Mouse (Mus musculus) thymus, adult 2 months (tissue): Measurements from ENCODE around the gene Radil. TPM values are rescaled to one million over a fixed set of nuclear protein-coding genes. Genes with fewer than 3 reads are reported as not detected.

Experiments used
- DNase-seq: peaks from one replicate; pipeline ENCODE4 v3.0.0; 2021
- H3K27ac ChIP-seq: fragments of 200-500 bp; 2 replicates; pipeline ENCODE4 v1.5.1; 2012; ENCODE audit warnings: low read length, control low read depth; ENCODE audit not compliant: control insufficient read depth, insufficient read depth
- H3K27me3 ChIP-seq: fragments of 200-500 bp; 2 replicates; pipeline ENCODE4 v1.6.1; 2012; ENCODE audit warnings: mild to moderate bottlenecking, low read length, moderate library complexity, mixed read lengths; ENCODE audit not compliant: control insufficient read depth, insufficient read depth
- H3K36me3 ChIP-seq: fragments of 200-500 bp; 2 replicates; pipeline ENCODE4 v1.6.1; 2012; ENCODE audit warnings: mild to moderate bottlenecking, low read length, moderate library complexity; ENCODE audit not compliant: control insufficient read depth, insufficient read depth
- H3K4me1 ChIP-seq: fragments of 200-500 bp; replicated peaks from 2 replicates; pipeline ENCODE4 v1.6.1; 2012; ENCODE audit warnings: low read length; ENCODE audit not compliant: control insufficient read depth, insufficient read depth
- H3K4me3 ChIP-seq: fragments of 200-500 bp; 2 replicates; pipeline ENCODE4 v1.5.1; 2012; ENCODE audit warnings: mild to moderate bottlenecking, low read length, control low read depth, moderate library complexity; ENCODE audit not compliant: control insufficient read depth, insufficient read depth
- CTCF ChIP-seq: fragments of 200-500 bp; IDR thresholded peaks from 2 replicates; pipeline ENCODE4 v1.5.1; 2012; ENCODE audit warnings: mild to moderate bottlenecking, control low read depth, low read length, moderate library complexity, borderline replicate concordance; ENCODE audit not compliant: control insufficient read depth, poor library complexity, insufficient read depth; ENCODE audit errors: extremely low read depth
- POLR2A ChIP-seq: fragments of 200-500 bp; IDR thresholded peaks from 2 replicates; pipeline ENCODE4 v1.6.1; 2012; ENCODE audit warnings: mild to moderate bottlenecking, low read length, control low read depth, moderate library complexity; ENCODE audit not compliant: control insufficient read depth, poor library complexity, insufficient read depth; ENCODE audit errors: extremely low read depth
- WGBS: fragments of 180-500 bp; shearing (Covaris S2); methylation state at CpG from one replicate; pipeline ENCODE4 v1.1.7; 2018; 5-methylcytosine and 5-hydroxymethylcytosine counted together
- polyA plus RNA-seq: library from polyadenylated mRNA; depleted of rRNA; stranded (reverse); fragments of >200 nt; gene quantifications from 2 replicates; pipeline ENCODE4 v1.2.3, GENCODE M21; 2012

The Radil gene
- polyA plus RNA-seq, 1 experiment = 1.9 TPM

- Histone ChIP-seq H3K36me3 (no peaks in the 10 kb centered on the region), H3K4me1 (no peaks in the 10 kb centered on the region), H3K4me3 (no peak overlapping the region), H3K27ac (no peak overlapping the region), H3K27me3 (no peaks in the 10 kb centered on the region)
- DNase-seq = no peak
- WGBS = 95% methylated on average over 4 of the region's 4 CpGs
- no peak for TF ChIP-seq POLR2A
- no peak for TF ChIP-seq CTCF
These were observed 5.8 kb upstream of the Radil start for GRCm38 (mm10) chr5:142556721-142557120.

- Histone ChIP-seq H3K4me1 (peaks cover 4% of the 10 kb centered on the region; the same call in 1 of the 2 replicates), H3K36me3 (no peaks in the 10 kb centered on the region), H3K27me3 (peaks cover 5% of the 10 kb centered on the region; the same call in 1 of the 2 replicates), H3K4me3 (no peak overlapping the region), H3K27ac (no peak overlapping the region)
- TF ChIP-seq CTCF (no peak), POLR2A (no peak)
- DNase-seq = no peak
- 75% methylated on average over 5 of the region's 5 CpGs for WGBS
These were observed 5.0 kb upstream of the Radil start for GRCm38 (mm10) chr5:142555866-142556265.

- Histone ChIP-seq H3K36me3 (no peaks in the 10 kb centered on the region), H3K4me3 (no peak overlapping the region), H3K4me1 (peaks cover 7% of the 10 kb centered on the region), H3K27me3 (peaks cover 10% of the 10 kb centered on the region; the same call in 1 of the 2 replicates), H3K27ac (no peak overlapping the region)
- WGBS = 19% methylated on average over 31 of the region's 31 CpGs
- TF ChIP-seq CTCF (no peak), POLR2A (no peak)
- no peak for DNase-seq
These were observed 765 bp downstream of the Radil start for GRCm38 (mm10) chr5:142549961-142550705.

GRCm38 (mm10) chr5:142549441-142549840, 1.5 kb downstream of the Radil start:
- Histone ChIP-seq H3K27ac (no peak overlapping the region), H3K27me3 (peaks cover 10% of the 10 kb centered on the region; the same call in 1 of the 2 replicates), H3K36me3 (no peaks in the 10 kb centered on the region), H3K4me3 (no peak overlapping the region), H3K4me1 (peaks cover 7% of the 10 kb centered on the region)
- 81% methylated on average over 9 of the region's 9 CpGs for WGBS
- DNase-seq = no peak
- TF ChIP-seq CTCF (no peak), POLR2A (no peak)

- Histone ChIP-seq H3K4me3 (no peak overlapping the region), H3K4me1 (peaks cover 7% of the 10 kb centered on the region), H3K36me3 (no peaks in the 10 kb centered on the region), H3K27me3 (peaks cover 10% of the 10 kb centered on the region; the same call in 1 of the 2 replicates), H3K27ac (no peak overlapping the region)
- no peak for DNase-seq
- WGBS = 51% methylated on average over 3 of the region's 3 CpGs
- no peak for TF ChIP-seq POLR2A
- TF ChIP-seq CTCF = no peak
These were observed 3.8 kb downstream of the Radil start for GRCm38 (mm10) chr5:142547066-142547465.

- Histone ChIP-seq H3K27me3 (peaks cover 10% of the 10 kb centered on the region; the same call in 1 of the 2 replicates), H3K4me1 (peaks cover 7% of the 10 kb centered on the region), H3K4me3 (no peak overlapping the region), H3K27ac (no peak overlapping the region), H3K36me3 (no peaks in the 10 kb centered on the region)
- 60% methylated on average over 5 of the region's 5 CpGs for WGBS
- DNase-seq = no peak
- no peak for TF ChIP-seq POLR2A
- TF ChIP-seq CTCF = no peak
These were observed 4.6 kb downstream of the Radil start for GRCm38 (mm10) chr5:142546344-142546743.
